Mouse (Mus musculus): ENCODE data around the gene Traf7. TPM values are rescaled to one million over a fixed set of nuclear protein-coding genes. Genes with fewer than 3 reads are reported as not detected.
A peak's percentile ranks its signal among the peaks of the same experiment; 100 is the strongest.

The Traf7 gene
- polyA plus RNA-seq, 1 experiment: 112 TPM

- Histone ChIP-seq H3K4me3 (no peak overlapping the region), H3K27me3 (ENCODE audit: control insufficient read depth, insufficient read depth, insufficient read length) (peaks cover 34% of the 10 kb centered on the region), H3K79me2 (ENCODE audit: control insufficient read depth, insufficient read depth) (no peaks in the 10 kb centered on the region), H3K4me2 (ENCODE audit: low read depth) (no peak overlapping the region), H3K36me3 (ENCODE audit: control insufficient read depth, insufficient read depth) (no peaks in the 10 kb centered on the region), H3ac (ENCODE audit: control insufficient read depth, insufficient read length) (no peak overlapping the region)
- TF ChIP-seq SRF (IDR thresholded peaks at IDR 0.05; ENCODE audit: control insufficient read depth, insufficient read length, low read depth): no peak
- TF ChIP-seq TCF12 (IDR thresholded peaks at IDR 0.05; ENCODE audit: insufficient read depth, poor library complexity, severe bottlenecking): no peak
- no peak for TF ChIP-seq POLR2AphosphoS2 (IDR thresholded peaks at IDR 0.05; ENCODE audit: insufficient read length, low read depth)
- TF ChIP-seq E2F4 (IDR thresholded peaks at IDR 0.05; ENCODE audit: insufficient read depth): no peak
- TF ChIP-seq CEBPB (IDR thresholded peaks at IDR 0.05; ENCODE audit: insufficient read depth, poor library complexity, severe bottlenecking): no peak
- no peak for TF ChIP-seq MYOD1 (IDR thresholded peaks at IDR 0.05; ENCODE audit: control insufficient read depth in 1 of 3, insufficient read length in 2 of 3, low read depth in 2 of 3)
- no peak for TF ChIP-seq POLR2A (IDR thresholded peaks at IDR 0.05; ENCODE audit: insufficient read length, low read depth)
- TF ChIP-seq MYOG (IDR thresholded peaks at IDR 0.05; ENCODE audit: control insufficient read depth in 1 of 3, insufficient read depth in 1 of 3, insufficient read length in 2 of 3, low read depth in 2 of 3): no peak
- TF ChIP-seq USF1 (IDR thresholded peaks at IDR 0.05; ENCODE audit: low read depth): no peak
- TF ChIP-seq MAX (IDR thresholded peaks at IDR 0.05; ENCODE audit: low read depth): no peak
- no peak for TF ChIP-seq REST (IDR thresholded peaks at IDR 0.05; ENCODE audit: insufficient read depth, insufficient read length)
These were observed 33.0 kb downstream of the Traf7 start for GRCm38 (mm10) chr17:24494627-24495335.

DNA sequence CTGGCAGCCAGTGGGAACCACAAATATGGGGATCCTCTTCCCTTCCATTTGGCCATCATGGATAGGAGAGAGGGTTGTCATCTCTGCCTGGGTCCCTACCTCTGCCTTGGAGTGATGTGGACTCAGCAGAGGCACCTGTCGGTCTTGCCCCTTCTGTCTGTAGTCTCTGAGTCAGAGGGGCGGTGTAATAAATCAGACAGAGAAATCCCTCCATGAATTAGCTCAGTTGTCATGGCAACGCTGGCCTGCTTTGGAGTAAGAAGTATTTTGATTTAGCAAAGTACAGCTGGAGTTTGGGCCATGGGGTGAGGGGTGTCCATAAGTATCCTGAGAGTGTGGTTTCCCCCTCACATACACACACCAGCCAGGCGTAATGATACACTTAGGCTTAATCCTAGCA, 37.3 kb downstream of the Traf7 start:
- Histone ChIP-seq H3K4me3 (no peak overlapping the region), H3K27me3 (ENCODE audit: control insufficient read depth, insufficient read depth, insufficient read length) (peaks cover 28% of the 10 kb centered on the region), H3K36me3 (ENCODE audit: control insufficient read depth, insufficient read depth) (no peaks in the 10 kb centered on the region), H3ac (ENCODE audit: control insufficient read depth, insufficient read length) (no peak overlapping the region), H3K79me2 (ENCODE audit: control insufficient read depth, insufficient read depth) (no peaks in the 10 kb centered on the region), H3K4me2 (ENCODE audit: low read depth) (no peak overlapping the region)
- TF ChIP-seq E2F4 (IDR thresholded peaks at IDR 0.05; ENCODE audit: insufficient read depth): no peak
- TF ChIP-seq MYOG (IDR thresholded peaks at IDR 0.05; ENCODE audit: control insufficient read depth in 1 of 3, insufficient read depth in 1 of 3, insufficient read length in 2 of 3, low read depth in 2 of 3): no peak
- TF ChIP-seq POLR2A (IDR thresholded peaks at IDR 0.05; ENCODE audit: insufficient read length, low read depth): no peak
- TF ChIP-seq POLR2AphosphoS2 (IDR thresholded peaks at IDR 0.05; ENCODE audit: insufficient read length, low read depth): no peak
- TF ChIP-seq TCF3 (IDR thresholded peaks at IDR 0.05; ENCODE audit: insufficient read length, low read depth): no peak

GRCm38 (mm10) chr17:24489265-24490030, 38.3 kb downstream of the Traf7 start:
- H3ac ChIP-seq (ENCODE audit: control insufficient read depth, insufficient read length): no peak overlapping the region
- no peak overlapping the region for H3K4me3 ChIP-seq
- peak overlapping the region; percentile 55 for H3K4me2 ChIP-seq (ENCODE audit: low read depth)
- TF ChIP-seq SRF (IDR thresholded peaks at IDR 0.05; ENCODE audit: control insufficient read depth, insufficient read length, low read depth): no peak
- no peak for TF ChIP-seq POLR2AphosphoS2 (IDR thresholded peaks at IDR 0.05; ENCODE audit: insufficient read length, low read depth)
- no peak for TF ChIP-seq MYOG (IDR thresholded peaks at IDR 0.05; ENCODE audit: control insufficient read depth in 1 of 3, insufficient read depth in 1 of 3, insufficient read length in 2 of 3, low read depth in 2 of 3)
- no peak for TF ChIP-seq TCF3 (IDR thresholded peaks at IDR 0.05; ENCODE audit: insufficient read length, low read depth)
- no peak for TF ChIP-seq USF1 (IDR thresholded peaks at IDR 0.05; ENCODE audit: low read depth)
- TF ChIP-seq POLR2A (IDR thresholded peaks at IDR 0.05; ENCODE audit: insufficient read length, low read depth): no peak
- TF ChIP-seq E2F4 (IDR thresholded peaks at IDR 0.05; ENCODE audit: insufficient read depth): no peak
- TF ChIP-seq MYOD1 (IDR thresholded peaks at IDR 0.05; ENCODE audit: control insufficient read depth in 1 of 3, insufficient read length in 2 of 3, low read depth in 2 of 3): no peak
- TF ChIP-seq CEBPB (IDR thresholded peaks at IDR 0.05; ENCODE audit: insufficient read depth, poor library complexity, severe bottlenecking): no peak
- TF ChIP-seq REST (IDR thresholded peaks at IDR 0.05; ENCODE audit: insufficient read depth, insufficient read length): no peak
- no peak for TF ChIP-seq TCF12 (IDR thresholded peaks at IDR 0.05; ENCODE audit: insufficient read depth, poor library complexity, severe bottlenecking)
- no peak for TF ChIP-seq MAX (IDR thresholded peaks at IDR 0.05; ENCODE audit: low read depth)
- H3K27me3 ChIP-seq (ENCODE audit: control insufficient read depth, insufficient read depth, insufficient read length): peaks cover 28% of the 10 kb centered on the region
- no peaks in the 10 kb centered on the region for H3K79me2 ChIP-seq (ENCODE audit: control insufficient read depth, insufficient read depth)
- no peaks in the 10 kb centered on the region for H3K36me3 ChIP-seq (ENCODE audit: control insufficient read depth, insufficient read depth)

DNA sequence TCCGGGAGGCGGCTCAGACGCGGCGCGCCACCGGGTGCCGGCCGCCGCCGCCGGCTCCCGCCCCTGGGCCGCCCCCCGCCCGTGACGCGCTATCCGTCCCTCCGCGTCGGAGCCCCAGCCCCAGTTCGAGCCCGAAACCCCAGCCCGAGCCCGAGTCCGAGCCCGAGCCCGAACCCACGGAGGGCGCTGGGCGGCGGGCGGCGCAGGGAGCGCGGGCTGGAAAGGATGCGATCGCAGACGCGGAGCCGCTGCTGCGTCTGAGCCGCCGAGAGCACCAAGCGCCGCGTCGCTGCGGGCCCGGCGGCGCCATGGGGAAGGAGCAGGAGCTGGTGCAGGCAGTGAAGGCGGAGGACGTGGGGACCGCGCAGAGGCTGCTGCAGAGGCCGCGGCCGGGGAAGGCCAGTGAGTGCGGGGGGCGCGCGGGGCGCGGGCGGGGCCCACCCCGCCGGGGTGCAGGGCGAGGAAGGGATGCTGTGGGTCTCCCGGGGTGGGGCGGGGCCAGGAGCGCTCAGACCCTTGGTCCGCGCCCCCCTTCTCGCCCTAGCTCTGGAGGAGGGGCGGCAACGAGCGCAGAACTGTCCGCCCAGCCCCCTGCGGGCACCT, 39.0 kb downstream of the Traf7 start:
- no peaks in the 10 kb centered on the region for H3K79me2 ChIP-seq (ENCODE audit: control insufficient read depth, insufficient read depth)
- no peak overlapping the region for H3ac ChIP-seq (ENCODE audit: control insufficient read depth, insufficient read length)
- H3K27me3 ChIP-seq (ENCODE audit: control insufficient read depth, insufficient read depth, insufficient read length): peaks cover 28% of the 10 kb centered on the region
- TF ChIP-seq USF1 (IDR thresholded peaks at IDR 0.05; ENCODE audit: low read depth) (no peak), REST (IDR thresholded peaks at IDR 0.05; ENCODE audit: insufficient read depth, insufficient read length) (no peak), MAX (IDR thresholded peaks at IDR 0.05; ENCODE audit: low read depth) (no peak), POLR2AphosphoS2 (IDR thresholded peaks at IDR 0.05; ENCODE audit: insufficient read length, low read depth) (no peak), MYOG (IDR thresholded peaks at IDR 0.05; ENCODE audit: control insufficient read depth in 1 of 3, insufficient read depth in 1 of 3, insufficient read length in 2 of 3, low read depth in 2 of 3) (no peak), E2F4 (IDR thresholded peaks at IDR 0.05; ENCODE audit: insufficient read depth) (no peak), POLR2A (IDR thresholded peaks at IDR 0.05; ENCODE audit: insufficient read length, low read depth) (no peak), CEBPB (IDR thresholded peaks at IDR 0.05; ENCODE audit: insufficient read depth, poor library complexity, severe bottlenecking) (no peak), TCF12 (IDR thresholded peaks at IDR 0.05; ENCODE audit: insufficient read depth, poor library complexity, severe bottlenecking) (no peak), TCF3 (IDR thresholded peaks at IDR 0.05; ENCODE audit: insufficient read length, low read depth) (no peak), SRF (IDR thresholded peaks at IDR 0.05; ENCODE audit: control insufficient read depth, insufficient read length, low read depth) (no peak), MYOD1 (IDR thresholded peaks at IDR 0.05; ENCODE audit: control insufficient read depth in 1 of 3, insufficient read length in 2 of 3, low read depth in 2 of 3) (no peak)
- H3K4me3 ChIP-seq: no peak overlapping the region
- peak overlapping the region; percentile 55 for H3K4me2 ChIP-seq (ENCODE audit: low read depth)
- H3K36me3 ChIP-seq (ENCODE audit: control insufficient read depth, insufficient read depth): no peaks in the 10 kb centered on the region

Data from myocyte (in vitro differentiated cells).